26 mouse cellular contexts compared by ENCODE assay signal in the genomic region with DNA sequence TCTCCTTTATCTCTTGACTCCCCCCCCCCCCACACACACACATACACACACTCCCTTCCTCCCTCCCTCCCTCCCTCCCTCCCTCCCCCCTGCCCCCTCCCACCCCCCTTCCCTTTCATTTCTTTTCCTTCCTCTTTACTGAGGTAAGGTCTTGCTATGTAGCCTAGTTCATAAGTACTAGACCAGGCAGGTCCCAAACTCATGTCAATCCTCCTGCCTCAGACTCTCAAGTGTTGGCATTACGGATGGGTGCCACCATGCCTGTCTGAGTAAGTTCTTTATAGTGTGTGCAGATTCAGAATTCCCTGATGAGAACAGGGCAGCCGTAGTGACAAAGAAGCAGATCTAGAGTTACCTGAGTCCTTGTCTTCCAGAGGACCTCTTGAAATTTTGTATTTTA. TPM values are rescaled to one million over a fixed set of nuclear protein-coding genes. Genes with fewer than 3 reads are reported as not detected.
"Had no signal": no experiment of that assay in that cellular context is flagged by ENCODE, and none has a peak within 500 bp of the region (broad histone marks: within the 10 kb centered on the region; RNA-seq: fewer than 3 reads in every experiment).

No protein-coding gene starts in this region.

- DNase-seq: kidney, adult 2 months; kidney, postnatal 10 days; kidney, postnatal 36 days; left cerebral cortex, postnatal 4 days; lung, adult 18-20 months; lung, postnatal 10 days; lung, postnatal 4 days; retina, postnatal 1 day; right cerebral cortex, postnatal 25 days; thymus, adult 18-20 months; thymus, postnatal 25 days had no signal

- H3K4me1 ChIP-seq: limb, embryonic 12.5 days; limb, embryonic 15.5 days; lung, embryonic 15.5 days; midbrain, embryonic 12.5 days; midbrain, embryonic 15.5 days; neural tube, embryonic 13.5 days had no signal

- ATAC-seq: intestine, postnatal 0 days; midbrain, embryonic 15.5 days had no signal

- H3K27me3 ChIP-seq: limb, embryonic 12.5 days; limb, embryonic 15.5 days; liver, embryonic 15.5 days; lung, embryonic 15.5 days; midbrain, embryonic 12.5 days; midbrain, embryonic 15.5 days; neural tube, embryonic 13.5 days had no signal

- H3K27ac ChIP-seq: limb, embryonic 12.5 days; limb, embryonic 15.5 days; liver, embryonic 15.5 days; lung, embryonic 15.5 days; midbrain, embryonic 12.5 days; midbrain, embryonic 15.5 days; neural tube, embryonic 13.5 days had no signal

- H3K9me3 ChIP-seq: limb, embryonic 12.5 days; limb, embryonic 15.5 days; liver, embryonic 15.5 days; lung, embryonic 15.5 days; midbrain, embryonic 12.5 days; midbrain, embryonic 15.5 days; neural tube, embryonic 13.5 days had no signal

- H3K9ac ChIP-seq: limb, embryonic 12.5 days; limb, embryonic 15.5 days; liver, embryonic 15.5 days; lung, embryonic 15.5 days; midbrain, embryonic 12.5 days; midbrain, embryonic 15.5 days; neural tube, embryonic 13.5 days had no signal

- H3K36me3 ChIP-seq: limb, embryonic 12.5 days; limb, embryonic 15.5 days; liver, embryonic 15.5 days; lung, embryonic 15.5 days; midbrain, embryonic 12.5 days; midbrain, embryonic 15.5 days; neural tube, embryonic 13.5 days had no signal

- H3K4me3 ChIP-seq: limb, embryonic 12.5 days; limb, embryonic 15.5 days; liver, embryonic 15.5 days; lung, embryonic 15.5 days; midbrain, embryonic 12.5 days; midbrain, embryonic 15.5 days; neural tube, embryonic 13.5 days had no signal

- H3K4me2 ChIP-seq: limb, embryonic 12.5 days; limb, embryonic 15.5 days; liver, embryonic 11.5 days; liver, embryonic 15.5 days; lung, embryonic 15.5 days; midbrain, embryonic 12.5 days; midbrain, embryonic 15.5 days; neural tube, embryonic 13.5 days had no signal

RNA-seq across cellular contexts. Expression of a gene that starts 53.5 kb away (rescaled TPM):
- total RNA-seq: layer of hippocampus, postnatal 14 days; left cerebral cortex, adult 8-10 months; left cerebral cortex, postnatal 14 days; left cerebral cortex, postnatal 4 days; neutrophil, adult 5-6 weeks had no signal
- polyA plus RNA-seq: intestine, embryonic 14.5 days; intestine, postnatal 0 days; kidney, adult 2 months; liver, embryonic 11.5 days; liver, embryonic 15.5 days; midbrain, embryonic 12.5 days; midbrain, embryonic 15.5 days; neural tube, embryonic 13.5 days; small intestine, adult 2 months had no signal
